8 mouse cellular contexts compared by ENCODE assay signal in genomic region chr6:90763959-90764591, GRCm38 (mm10).
A peak's percentile ranks its signal among the peaks of the same experiment; 100 is the strongest.
DNase-seq lines count a peak whose midpoint lies in the region; ATAC-seq lines count a peak whose summit lies in the region.

No protein-coding gene starts in this region.

- no peaks in the 10 kb centered on the region for H3K9me3 ChIP-seq in embryonic facial prominence, embryonic 12.5 days
- no peaks in the 10 kb centered on the region for H3K9me3 ChIP-seq in heart, embryonic 10.5 days
- H3K9me3 ChIP-seq in limb, embryonic 15.5 days: no peaks in the 10 kb centered on the region
- H3K9me3 ChIP-seq in neural tube, embryonic 12.5 days: no peaks in the 10 kb centered on the region

- no peak overlapping the region for H3K4me3 ChIP-seq in embryonic facial prominence, embryonic 12.5 days
- H3K4me3 ChIP-seq in heart, embryonic 10.5 days: peak overlapping the region; percentile 10; the same call in 1 of the 2 replicates
- peak overlapping the region; percentile 19 for H3K4me3 ChIP-seq in limb, embryonic 15.5 days
- H3K4me3 ChIP-seq in neural tube, embryonic 12.5 days: no peak overlapping the region

- H3K27me3 ChIP-seq in embryonic facial prominence, embryonic 12.5 days: no peaks in the 10 kb centered on the region
- H3K27me3 ChIP-seq in heart, embryonic 10.5 days (ENCODE audit: insufficient read depth, poor library complexity, severe bottlenecking): no peaks in the 10 kb centered on the region
- no peaks in the 10 kb centered on the region for H3K27me3 ChIP-seq in limb, embryonic 15.5 days
- H3K27me3 ChIP-seq in neural tube, embryonic 12.5 days (replicated peaks): no peaks in the 10 kb centered on the region

- H3K4me2 ChIP-seq in embryonic facial prominence, embryonic 12.5 days (replicated peaks): peak overlapping the region; percentile 28
- peak overlapping the region; percentile 19 for H3K4me2 ChIP-seq in limb, embryonic 15.5 days
- H3K4me2 ChIP-seq in neural tube, embryonic 12.5 days (replicated peaks): peak overlapping the region; percentile 32

- H3K27ac ChIP-seq in embryonic facial prominence, embryonic 12.5 days: peak overlapping the region; percentile 48
- peak overlapping the region; percentile 73 for H3K27ac ChIP-seq in heart, embryonic 10.5 days
- peak overlapping the region; percentile 78 for H3K27ac ChIP-seq in limb, embryonic 15.5 days
- 0 out of 2 replicates have a peak overlapping the region, but pooled peaks have one; percentile 27 for H3K27ac ChIP-seq in neural tube, embryonic 12.5 days

- H3K36me3 ChIP-seq in embryonic facial prominence, embryonic 12.5 days: no peaks in the 10 kb centered on the region
- H3K36me3 ChIP-seq in heart, embryonic 10.5 days: no peaks in the 10 kb centered on the region
- no peaks in the 10 kb centered on the region for H3K36me3 ChIP-seq in limb, embryonic 15.5 days
- no peaks in the 10 kb centered on the region for H3K36me3 ChIP-seq in neural tube, embryonic 12.5 days

- WGBS in embryonic facial prominence, embryonic 12.5 days: 39% methylated on average over 18 of the region's 18 CpGs
- WGBS in heart, embryonic 10.5 days: 43% methylated on average over 18 of the region's 18 CpGs
- 36% methylated on average over 18 of the region's 18 CpGs for WGBS in limb, embryonic 15.5 days
- 57% methylated on average over 18 of the region's 18 CpGs for WGBS in neural tube, embryonic 12.5 days

- H3K4me1 ChIP-seq in embryonic facial prominence, embryonic 12.5 days: peaks cover 9% of the 10 kb centered on the region
- H3K4me1 ChIP-seq in heart, embryonic 10.5 days: peaks cover 50% of the 10 kb centered on the region
- H3K4me1 ChIP-seq in limb, embryonic 15.5 days: peaks cover 50% of the 10 kb centered on the region
- peaks cover 43% of the 10 kb centered on the region for H3K4me1 ChIP-seq in neural tube, embryonic 12.5 days

- DNase-seq in spleen, adult 18-20 months: peak; percentile 72 to 76
- DNase-seq in spleen, adult 12 weeks (ENCODE audit: low spot score): no peak
- DNase-seq in heart, embryonic 10.5 days (ENCODE audit: low spot score): peak; percentile 86
- DNase-seq in kidney, adult 8-10 months: peak; percentile 47 to 50
- DNase-seq in urinary bladder, adult 18-20 months (ENCODE audit: low spot score in 2 of 2): peak; percentile 55 to 89

- ATAC-seq in embryonic facial prominence, embryonic 12.5 days (ENCODE audit: insufficient number of reproducible peaks, insufficient read depth, low FRiP score, low TSS enrichment): peak; percentile 69
- peak; percentile 86 for ATAC-seq in limb, embryonic 15.5 days (ENCODE audit: insufficient number of reproducible peaks, low FRiP score, low TSS enrichment, low read depth)
- peak; percentile 27; the same call in 1 of the 2 replicates for ATAC-seq in neural tube, embryonic 12.5 days (ENCODE audit: low FRiP score, low read depth)

- H3K9ac ChIP-seq in embryonic facial prominence, embryonic 12.5 days: 0 out of 2 replicates have a peak overlapping the region, but pooled peaks have one; percentile 15
- no peak overlapping the region for H3K9ac ChIP-seq in limb, embryonic 15.5 days
- H3K9ac ChIP-seq in neural tube, embryonic 12.5 days: 0 out of 2 replicates have a peak overlapping the region, but pooled peaks have one; percentile 29

Comparison
In these comparisons a context has a peak if more than half of its experiments do, and no peak if none do; other contexts are left out.
1. ATAC-seq: peak in every context shown above with its lines; median percentile 86 in limb, embryonic 15.5 days; 69 in embryonic facial prominence, embryonic 12.5 days; 27 in neural tube, embryonic 12.5 days.
2. H3K27ac ChIP-seq: peak in every context shown above with its lines; median percentile 78 in limb, embryonic 15.5 days; 73 in heart, embryonic 10.5 days; 48 in embryonic facial prominence, embryonic 12.5 days; 27 in neural tube, embryonic 12.5 days.
3. H3K4me3 ChIP-seq: peak in heart, embryonic 10.5 days (single experiment) and limb, embryonic 15.5 days (single experiment); none in embryonic facial prominence, embryonic 12.5 days (single experiment) and neural tube, embryonic 12.5 days (single experiment).
4. Peak in every context shown above with its lines, with median percentiles within 50 percentile points of each other: H3K4me2 ChIP-seq.